Mouse (Mus musculus) layer of hippocampus, adult 2 months (tissue): ENCODE measurements around the gene Ppm1l. TPM values are rescaled to one million over a fixed set of nuclear protein-coding genes. Genes with fewer than 3 reads are reported as not detected.

Experiments
- DNase-seq, 2 experiments: peaks; one replicate each; pipeline ENCODE4 v3.0.0; 2022; ENCODE audit warnings: low spot score in 2 of 2
- H3K27ac ChIP-seq: fragments of 200-600 bp; 2 replicates; pipeline ENCODE4 v1.8.1; 2022
- H3K4me3 ChIP-seq: fragments of 200-600 bp; 2 replicates; pipeline ENCODE4 v1.8.1; 2022; ENCODE audit warnings: mild to moderate bottlenecking
- CTCF ChIP-seq: fragments of 200-600 bp; conservative IDR thresholded peaks from 2 replicates; pipeline ENCODE4 v1.8.1; 2022; ENCODE audit warnings: antibody characterized with exemption, mild to moderate bottlenecking, moderate library complexity
- total RNA-seq, 2 experiments: library from RNA; stranded (reverse); gene quantifications; 2 replicates each; pipeline ENCODE4 v1.2.3; 2021

Gene Ppm1l
- total RNA-seq, 2 experiments from 2014 or later, result 49.7 to 51.1 TPM

GRCm38 (mm10) chr3:69446989-69447388, 130.3 kb downstream of the Ppm1l start:
- no peak for TF ChIP-seq CTCF
- no peak for DNase-seq
- Histone ChIP-seq H3K4me3 (no peak overlapping the region), H3K27ac (peak overlapping the region; percentile 65)

DNA sequence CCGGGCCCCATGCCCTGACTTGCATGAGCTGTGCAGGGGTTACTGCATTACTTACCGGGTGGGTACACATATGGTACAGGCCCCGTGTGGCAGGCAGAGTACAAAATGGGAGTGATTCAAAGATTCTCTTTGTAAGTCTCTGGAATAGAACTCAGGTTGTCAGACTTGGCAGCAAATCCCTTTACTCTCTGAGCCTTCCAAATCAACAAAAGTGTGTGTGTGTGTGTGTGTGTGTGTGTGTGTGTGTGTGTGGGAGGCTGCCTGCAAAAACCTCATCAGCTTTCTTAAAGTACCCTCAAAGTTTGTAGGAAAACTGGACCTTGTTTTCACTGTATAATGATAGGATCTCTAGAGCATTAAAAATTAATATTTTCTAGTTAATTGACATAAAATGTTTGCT, 132.4 kb downstream of the Ppm1l start:
- no peak for DNase-seq
- no peak overlapping the region for H3K4me3 ChIP-seq
- TF ChIP-seq CTCF, result no peak
- H3K27ac ChIP-seq, result no peak overlapping the region

DNA sequence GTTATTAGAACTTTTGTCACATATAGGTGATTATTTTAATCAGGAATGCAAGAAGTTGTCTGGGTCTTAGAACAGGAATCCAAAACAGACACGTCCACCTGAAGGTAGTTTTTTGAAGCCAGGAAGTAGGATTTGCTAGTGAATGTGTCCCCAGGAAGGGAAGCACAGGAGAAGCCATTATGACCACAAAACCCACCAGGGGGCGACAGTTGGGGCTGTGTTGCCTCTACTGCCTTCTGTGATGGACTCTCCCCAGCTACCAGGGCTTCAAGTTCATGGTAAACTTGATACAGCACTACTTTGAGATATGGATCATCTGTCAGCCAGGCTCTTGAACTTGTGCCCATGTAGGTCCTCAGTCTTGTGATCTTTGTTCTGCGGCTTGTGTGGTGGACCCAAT, 137.7 kb downstream of the Ppm1l start:
- Histone ChIP-seq H3K27ac (no peak overlapping the region), H3K4me3 (no peak overlapping the region)
- no peak for DNase-seq
- TF ChIP-seq CTCF, result peak; percentile 40

GRCm38 (mm10) chr3:69456071-69456470, 139.4 kb downstream of the Ppm1l start:
- DNase-seq, result no peak
- H3K4me3 ChIP-seq, result no peak overlapping the region
- TF ChIP-seq CTCF, result no peak

DNA sequence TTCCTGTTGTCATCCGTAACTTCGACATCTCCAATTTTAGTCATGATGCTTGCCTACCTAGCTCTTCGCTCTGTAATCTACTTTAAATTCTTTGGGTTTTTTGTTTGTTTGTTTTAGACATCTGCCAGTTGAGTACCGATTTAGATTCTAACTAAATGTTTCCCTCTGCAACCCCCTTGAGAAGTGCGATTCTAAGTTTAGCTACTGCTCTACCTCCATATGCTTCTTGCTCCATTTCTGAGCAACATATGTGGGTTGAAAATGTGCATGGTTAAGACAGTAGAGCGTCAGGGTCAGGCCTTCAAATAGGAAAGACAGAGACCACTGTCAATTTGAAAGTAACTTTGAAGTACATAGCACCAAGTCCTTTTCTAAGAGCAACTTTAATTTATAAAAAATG, 142.1 kb downstream of the Ppm1l start:
- no peak for TF ChIP-seq CTCF
- Histone ChIP-seq H3K27ac (no peak overlapping the region), H3K4me3 (no peak overlapping the region)
- DNase-seq, result no peak

More at GRCm38 (mm10) chr3:69456071-69456470, 139.4 kb downstream of the Ppm1l start:
- H3K27ac ChIP-seq, result no peak overlapping the region

GRCm38 (mm10) chr3:69461956-69462355, 145.3 kb downstream of the Ppm1l start:
- no peak overlapping the region for H3K27ac ChIP-seq
- no peak for DNase-seq
- no peak overlapping the region for H3K4me3 ChIP-seq
- TF ChIP-seq CTCF, result no peak

GRCm38 (mm10) chr3:69465751-69466150, 149.1 kb downstream of the Ppm1l start:
- no peak overlapping the region for H3K27ac ChIP-seq
- no peak for DNase-seq
- TF ChIP-seq CTCF, result peak; percentile 25; the same call in 1 of the 2 replicates
- H3K4me3 ChIP-seq, result no peak overlapping the region

GRCm38 (mm10) chr3:69468280-69469008, 151.8 kb downstream of the Ppm1l start:
- DNase-seq, result no peak
- H3K4me3 ChIP-seq, result no peak overlapping the region
- no peak overlapping the region for H3K27ac ChIP-seq
- TF ChIP-seq CTCF, result no peak

DNA sequence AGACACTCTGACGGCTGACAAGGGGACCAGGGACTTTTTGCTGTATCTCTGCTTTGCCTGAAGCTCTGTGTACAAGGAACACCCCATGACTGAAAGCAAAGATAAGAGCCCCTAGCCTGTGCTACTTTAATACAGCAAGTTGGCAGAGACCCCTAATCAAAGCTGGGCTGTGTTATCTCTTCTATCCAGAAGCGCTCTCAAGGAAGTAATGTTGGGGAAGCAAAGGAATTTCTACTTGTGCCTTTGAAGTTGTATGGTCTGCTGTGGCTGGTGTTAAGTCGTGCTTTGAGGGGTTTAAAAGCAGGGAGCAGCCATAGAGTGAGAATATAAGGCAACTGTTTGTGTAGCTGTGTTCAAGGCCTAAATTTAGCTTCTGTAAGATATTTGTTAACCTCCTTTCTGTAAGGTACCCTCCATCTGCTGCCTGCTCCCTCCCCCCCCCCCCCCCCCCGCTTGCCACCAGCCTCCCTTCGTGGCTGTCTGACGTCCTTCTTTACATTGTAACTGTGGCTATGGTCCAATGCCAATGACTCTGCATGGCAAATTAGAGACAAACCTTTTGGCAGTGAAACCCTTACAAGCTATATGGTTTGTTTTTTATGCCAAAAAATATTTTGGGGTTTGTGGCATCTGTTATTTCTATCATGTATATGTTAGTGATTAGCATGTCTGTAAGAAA, 152.9 kb downstream of the Ppm1l start:
- TF ChIP-seq CTCF, result no peak
- no peak overlapping the region for H3K27ac ChIP-seq
- H3K4me3 ChIP-seq, result no peak overlapping the region
- no peak for DNase-seq

GRCm38 (mm10) chr3:69470142-69470796, 153.6 kb downstream of the Ppm1l start:
- no peak for DNase-seq
- H3K27ac ChIP-seq, result no peak overlapping the region
- no peak overlapping the region for H3K4me3 ChIP-seq
- no peak for TF ChIP-seq CTCF

- no peak overlapping the region for H3K27ac ChIP-seq
- no peak for DNase-seq
Measured at GRCm38 (mm10) chr3:69475850-69476450, 159.3 kb downstream of the Ppm1l start.

DNA sequence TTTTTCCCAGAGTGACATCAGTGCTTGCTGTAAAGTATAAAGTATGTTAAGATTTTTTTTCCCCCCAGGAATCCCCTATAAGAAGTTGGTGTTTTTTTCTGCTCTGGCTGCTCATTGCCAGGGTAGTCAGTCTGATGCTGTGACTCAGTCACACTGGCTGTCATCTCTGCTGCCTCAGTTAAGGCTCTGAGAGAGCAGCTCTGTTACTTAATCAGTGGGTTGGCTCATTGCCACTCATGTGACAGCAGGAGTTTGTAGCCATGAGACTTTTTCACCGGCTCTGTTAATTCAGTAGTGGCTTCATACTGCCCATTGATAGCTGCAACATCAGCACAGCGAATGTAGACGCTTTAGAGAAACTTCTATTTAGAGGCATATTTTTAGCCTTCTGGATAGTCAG, 163.3 kb downstream of the Ppm1l start:
- H3K4me3 ChIP-seq, result no peak overlapping the region
- H3K27ac ChIP-seq, result no peak overlapping the region
- no peak for TF ChIP-seq CTCF
- DNase-seq, result no peak

More at GRCm38 (mm10) chr3:69475850-69476450, 159.3 kb downstream of the Ppm1l start:
- TF ChIP-seq CTCF, result no peak
- no peak overlapping the region for H3K4me3 ChIP-seq

GRCm38 (mm10) chr3:69481835-69482234, 165.2 kb downstream of the Ppm1l start:
- Histone ChIP-seq H3K27ac (no peak overlapping the region), H3K4me3 (no peak overlapping the region)
- peak; percentile 76 to 86 for DNase-seq
- TF ChIP-seq CTCF, result peak; percentile 98
